Comparison of ENCODE assay signal across 18 mouse cellular contexts in genomic region chr11:19438385-19438784, GRCm38 (mm10).
"Had no signal": no experiment of that assay in that cellular context is flagged by ENCODE, and none has a peak within 500 bp of the region (broad histone marks: within the 10 kb centered on the region; RNA-seq: fewer than 3 reads in every experiment).

No protein-coding gene starts in this region.

- H3K9me3 ChIP-seq: liver, embryonic 13.5 days; neural tube, embryonic 12.5 days; neural tube, embryonic 15.5 days; stomach, embryonic 15.5 days had no signal

- H3K4me1 ChIP-seq: liver, embryonic 13.5 days; neural tube, embryonic 12.5 days; neural tube, embryonic 15.5 days; stomach, embryonic 15.5 days had no signal

- H3K27ac ChIP-seq: layer of hippocampus, adult 2 months; left cerebral cortex, adult 2 months; liver, embryonic 13.5 days; neural tube, embryonic 12.5 days; neural tube, embryonic 15.5 days; stomach, embryonic 15.5 days had no signal

- H3K4me2 ChIP-seq: liver, embryonic 13.5 days; midbrain, embryonic 11.5 days; neural tube, embryonic 12.5 days; neural tube, embryonic 15.5 days; stomach, embryonic 15.5 days had no signal

- H3K27me3 ChIP-seq: liver, embryonic 13.5 days; neural tube, embryonic 12.5 days; neural tube, embryonic 15.5 days; stomach, embryonic 15.5 days had no signal

- H3K36me3 ChIP-seq: liver, embryonic 13.5 days; neural tube, embryonic 12.5 days; neural tube, embryonic 15.5 days; stomach, embryonic 15.5 days had no signal

- H3K4me3 ChIP-seq: layer of hippocampus, adult 2 months; left cerebral cortex, adult 2 months; liver, embryonic 13.5 days; neural tube, embryonic 12.5 days; neural tube, embryonic 15.5 days; stomach, embryonic 15.5 days had no signal

- DNase-seq: kidney, postnatal 25 days; layer of hippocampus, postnatal 36 days; liver, embryonic 13.5 days; lung, adult 2 months; lung, postnatal 14 days; lung, postnatal 4 days; midbrain, embryonic 14.5 days; right cerebral cortex, adult 18-20 months; right cerebral cortex, postnatal 14 days; right cerebral cortex, postnatal 4 days; spleen, adult 18-20 months; thymus, postnatal 25 days had no signal

- H3K9ac ChIP-seq: liver, embryonic 13.5 days; neural tube, embryonic 12.5 days; neural tube, embryonic 15.5 days; stomach, embryonic 15.5 days had no signal
